ENCODE assay signal across 24 mouse cellular contexts in the genomic region with DNA sequence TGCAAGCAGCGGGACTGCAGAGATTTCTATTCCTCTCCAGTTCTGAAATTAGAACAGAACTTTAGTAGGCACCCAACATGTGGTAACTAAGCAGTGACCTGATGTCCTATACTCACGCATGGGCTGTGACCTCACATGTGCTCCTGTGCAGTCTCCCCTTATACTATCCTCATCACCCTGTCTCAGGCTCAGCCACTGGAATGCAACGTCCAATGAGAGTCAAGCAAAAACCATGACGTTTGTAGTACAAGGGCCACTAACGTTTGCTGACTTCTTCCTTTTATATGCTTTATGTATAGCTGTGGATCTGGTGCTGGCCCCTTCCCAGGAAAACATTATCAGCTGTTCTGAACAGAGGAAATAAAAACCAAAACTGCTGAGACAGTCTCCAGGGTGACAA.
DNase-seq lines count a peak whose midpoint lies in the region; ATAC-seq and TF ChIP-seq lines count a peak whose summit lies in the region.
"Had no signal": no experiment of that assay in that cellular context is flagged by ENCODE, and none has a peak within 500 bp of the region (broad histone marks: within the 10 kb centered on the region; RNA-seq: fewer than 3 reads in every experiment).

No protein-coding gene starts in this region.

- H3K27ac ChIP-seq in midbrain, embryonic 15.5 days, result no peak overlapping the region
- no peak overlapping the region for H3K27ac ChIP-seq in midbrain, embryonic 11.5 days (ENCODE audit: low read depth, low read length)
- H3K27ac ChIP-seq in intestine, postnatal 0 days (ENCODE audit: low read depth, low read length), result no peak overlapping the region
- H3K27ac ChIP-seq: embryonic facial prominence, embryonic 10.5 days; embryonic facial prominence, embryonic 12.5 days; forebrain, embryonic 13.5 days; forebrain, embryonic 15.5 days had no signal

- DNase-seq in heart, adult 11 months, result peak; percentile 79
- DNase-seq in heart, postnatal 10 days, result no peak
- DNase-seq in midbrain, embryonic 11.5 days (ENCODE audit: low spot score, missing footprints), result no peak
- DNase-seq in layer of hippocampus, adult 8-10 months (ENCODE audit: low spot score in 2 of 2), result no peak
- DNase-seq: adrenal gland, adult 8-10 months; adrenal gland, postnatal 14 days; adrenal gland, postnatal 36 days; B cell, adult 2 months; cerebellum, adult 11-12 months; cerebellum, adult 2 months; cerebellum, adult 9-10 months; cerebellum, postnatal 10 days; cerebellum, postnatal 25 days had no signal

- TF ChIP-seq CTCF in intestine, postnatal 0 days (IDR thresholded peaks at IDR 0.05; ENCODE audit: low read depth), result no peak

- WGBS in midbrain, embryonic 15.5 days, result 74% methylated on average over 5 of the region's 5 CpGs
- WGBS in midbrain, embryonic 11.5 days, result 84% methylated on average over 5 of the region's 5 CpGs
- 59% methylated on average over 5 of the region's 5 CpGs for WGBS in intestine, postnatal 0 days

- H3K36me3 ChIP-seq in midbrain, embryonic 15.5 days (replicated peaks), result no peaks in the 10 kb centered on the region
- no peaks in the 10 kb centered on the region for H3K36me3 ChIP-seq in midbrain, embryonic 11.5 days (ENCODE audit: control insufficient read depth, insufficient read depth, low read length)
- no peaks in the 10 kb centered on the region for H3K36me3 ChIP-seq in intestine, postnatal 0 days (ENCODE audit: control insufficient read depth, insufficient read depth)
- H3K36me3 ChIP-seq: embryonic facial prominence, embryonic 10.5 days; embryonic facial prominence, embryonic 12.5 days; forebrain, embryonic 15.5 days had no signal

- ATAC-seq in midbrain, embryonic 15.5 days (replicated peaks), result 0 out of 2 replicates have a peak, but pooled peaks have one; percentile 37
- no peak for ATAC-seq in midbrain, embryonic 11.5 days (ENCODE audit: low FRiP score)
- ATAC-seq in intestine, postnatal 0 days, result peak; percentile 80
- ATAC-seq: activated CD4-positive, CD25-positive, alpha-beta regulatory T cell, adult 4 months; CD4-positive, CD25-positive, alpha-beta regulatory T cell, adult 4 months; forebrain, embryonic 13.5 days; forebrain, embryonic 15.5 days; Patski had no signal

- intact Hi-C loops in heart, postnatal 10 days (cut with DNase I), result no loop called here

- H3K4me2 ChIP-seq in midbrain, embryonic 15.5 days, result no peak overlapping the region
- no peak overlapping the region for H3K4me2 ChIP-seq in midbrain, embryonic 11.5 days
- no peak overlapping the region for H3K4me2 ChIP-seq in intestine, postnatal 0 days (replicated peaks; ENCODE audit: low read depth)
- H3K4me2 ChIP-seq: embryonic facial prominence, embryonic 12.5 days; forebrain, embryonic 13.5 days; forebrain, embryonic 15.5 days had no signal

- H3K4me3 ChIP-seq in midbrain, embryonic 15.5 days, result no peak overlapping the region
- no peak overlapping the region for H3K4me3 ChIP-seq in midbrain, embryonic 11.5 days (ENCODE audit: low read depth, low read length)
- no peak overlapping the region for H3K4me3 ChIP-seq in intestine, postnatal 0 days (ENCODE audit: low read depth, low read length)
- H3K4me3 ChIP-seq: embryonic facial prominence, embryonic 10.5 days; embryonic facial prominence, embryonic 12.5 days; forebrain, embryonic 13.5 days; forebrain, embryonic 15.5 days had no signal

- no peak overlapping the region for H3K9ac ChIP-seq in midbrain, embryonic 15.5 days
- H3K9ac ChIP-seq in midbrain, embryonic 11.5 days (ENCODE audit: low read length), result no peak overlapping the region
- no peak overlapping the region for H3K9ac ChIP-seq in intestine, postnatal 0 days (ENCODE audit: low read depth, low read length)
- H3K9ac ChIP-seq: embryonic facial prominence, embryonic 12.5 days; forebrain, embryonic 13.5 days; forebrain, embryonic 15.5 days had no signal

- no peaks in the 10 kb centered on the region for H3K27me3 ChIP-seq in midbrain, embryonic 15.5 days (replicated peaks)
- no peaks in the 10 kb centered on the region for H3K27me3 ChIP-seq in midbrain, embryonic 11.5 days (ENCODE audit: control insufficient read depth, insufficient read depth, low read length)
- no peaks in the 10 kb centered on the region for H3K27me3 ChIP-seq in intestine, postnatal 0 days (replicated peaks; ENCODE audit: control insufficient read depth, insufficient read depth, low read length)
- H3K27me3 ChIP-seq: CH12.LX; embryonic facial prominence, embryonic 12.5 days; forebrain, embryonic 13.5 days; forebrain, embryonic 15.5 days; Patski had no signal

- H3K9me3 ChIP-seq in midbrain, embryonic 15.5 days, result no peaks in the 10 kb centered on the region
- no peaks in the 10 kb centered on the region for H3K9me3 ChIP-seq in midbrain, embryonic 11.5 days (ENCODE audit: control insufficient read depth, low read length)
- H3K9me3 ChIP-seq in intestine, postnatal 0 days (ENCODE audit: control insufficient read depth), result no peaks in the 10 kb centered on the region
- H3K9me3 ChIP-seq: embryonic facial prominence, embryonic 10.5 days; embryonic facial prominence, embryonic 12.5 days; forebrain, embryonic 13.5 days; forebrain, embryonic 15.5 days; G1E had no signal

- H3K4me1 ChIP-seq in midbrain, embryonic 15.5 days, result no peaks in the 10 kb centered on the region
- H3K4me1 ChIP-seq in midbrain, embryonic 11.5 days (ENCODE audit: control insufficient read depth, insufficient read depth, low read length), result no peaks in the 10 kb centered on the region
- peaks cover 4% of the 10 kb centered on the region; the same call in 1 of the 2 replicates for H3K4me1 ChIP-seq in intestine, postnatal 0 days (replicated peaks; ENCODE audit: control insufficient read depth, insufficient read depth, low read length)
- H3K4me1 ChIP-seq: embryonic facial prominence, embryonic 10.5 days; embryonic facial prominence, embryonic 12.5 days; forebrain, embryonic 13.5 days had no signal
